Mouse (Mus musculus) embryonic facial prominence, embryonic 14.5 days (tissue): ENCODE measurements at regions not wholly inside any gene's neighbourhood (a gene's known extent, or its start where the extent isn't known, plus 50 kb on each side); places are given as distances from the start of the nearest gene placed in this dataset.

ENCODE experiments used
- ATAC-seq: fragments of 200-750 bp; cut with Nextera tagmentation; 2 replicates; pipeline ENCODE4 v1.8.0; 2017; ENCODE audit warnings: low read depth, moderate number of reproducible peaks, moderate TSS enrichment
- DNase-seq: peaks from one replicate; pipeline ENCODE4 v3.0.0-alpha.2; 2015; ENCODE audit warnings: low spot score
- H3K27ac ChIP-seq: fragments of 300-500 bp; sonication (generic); replicated peaks from 2 replicates; pipeline ENCODE4 v1.5.1; 2014; ENCODE audit warnings: low read depth, mild to moderate bottlenecking, low read length, moderate library complexity
- H3K27me3 ChIP-seq: fragments of 300-500 bp; sonication (generic); replicated peaks from 2 replicates; pipeline ENCODE4 v1.6.1; 2014; ENCODE audit warnings: low read length; ENCODE audit not compliant: control insufficient read depth, insufficient read depth
- H3K36me3 ChIP-seq: fragments of 300-500 bp; sonication (generic); 2 replicates; pipeline ENCODE4 v1.6.1; 2014; ENCODE audit warnings: low read length, mixed read lengths; ENCODE audit not compliant: control insufficient read depth, insufficient read depth
- H3K4me1 ChIP-seq: fragments of 300-500 bp; sonication (generic); 2 replicates; pipeline ENCODE4 v1.6.1; 2014; ENCODE audit warnings: antibody characterized with exemption, low read length; ENCODE audit not compliant: control insufficient read depth, insufficient read depth
- H3K4me2 ChIP-seq: fragments of 300-500 bp; sonication (generic); 2 replicates; pipeline ENCODE4 v1.6.1; 2014; ENCODE audit warnings: low read depth, mild to moderate bottlenecking, low read length, moderate library complexity, mixed read lengths
- H3K4me3 ChIP-seq: fragments of 300-500 bp; sonication (generic); 2 replicates; pipeline ENCODE4 v1.5.1; 2014; ENCODE audit warnings: low read depth, mild to moderate bottlenecking, low read length
- H3K9ac ChIP-seq: fragments of 300-500 bp; sonication (generic); 2 replicates; pipeline ENCODE4 v1.6.1; 2014; ENCODE audit warnings: low read depth, mild to moderate bottlenecking, low read length, moderate library complexity, mixed read lengths
- H3K9me3 ChIP-seq: fragments of 300-500 bp; sonication (generic); 2 replicates; pipeline ENCODE4 v1.6.1; 2016; ENCODE audit warnings: low read length; ENCODE audit not compliant: control insufficient read depth
- WGBS: fragments of 180-500 bp; shearing (Covaris S2); extraction: QIAGEN DNeasy Blood & Tissue Kit; methylation state at CpG from one replicate; pipeline ENCODE4 v1.1.7; 2014; 5-methylcytosine and 5-hydroxymethylcytosine counted together

DNA sequence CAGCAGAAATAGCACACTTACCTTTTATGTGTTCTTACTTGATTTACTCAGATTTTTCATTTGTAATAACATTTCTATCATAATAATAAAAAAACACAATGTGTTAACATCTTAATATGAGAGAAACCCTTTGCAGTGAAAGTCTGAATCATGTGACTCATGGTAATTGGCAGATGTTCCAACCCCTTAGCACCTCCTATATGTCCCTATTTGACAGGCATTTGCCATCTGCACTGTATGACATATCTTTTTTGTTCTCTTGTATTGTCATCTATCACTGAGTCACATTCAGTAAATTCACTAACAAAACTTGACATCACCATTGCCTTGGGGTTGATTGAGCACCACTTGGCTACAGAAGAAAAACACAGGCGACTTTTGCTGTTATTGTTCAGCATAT, 641.1 kb upstream of the Arid1b start:
- DNase-seq = no peak
- H3K36me3 ChIP-seq = no peaks in the 10 kb centered on the region
- H3K4me3 ChIP-seq = no peak overlapping the region
- WGBS = 50% methylated on average over 1 of the region's 1 CpGs
- no peak overlapping the region for H3K4me2 ChIP-seq
- no peak for ATAC-seq
- no peaks in the 10 kb centered on the region for H3K27me3 ChIP-seq
- no peaks in the 10 kb centered on the region for H3K9me3 ChIP-seq
- no peaks in the 10 kb centered on the region for H3K4me1 ChIP-seq
- no peak overlapping the region for H3K9ac ChIP-seq
- no peak overlapping the region for H3K27ac ChIP-seq

- ATAC-seq (no peak), DNase-seq (no peak)
- 73% methylated on average over 5 of the region's 5 CpGs for WGBS
- Histone ChIP-seq H3K9me3 (no peaks in the 10 kb centered on the region), H3K36me3 (no peaks in the 10 kb centered on the region), H3K4me1 (no peaks in the 10 kb centered on the region), H3K4me2 (no peak overlapping the region), H3K9ac (no peak overlapping the region), H3K4me3 (no peak overlapping the region), H3K27ac (no peak overlapping the region), H3K27me3 (no peaks in the 10 kb centered on the region)
Observed at GRCm38 (mm10) chr17:4355506-4356218, 638.5 kb upstream of the Arid1b start.

DNA sequence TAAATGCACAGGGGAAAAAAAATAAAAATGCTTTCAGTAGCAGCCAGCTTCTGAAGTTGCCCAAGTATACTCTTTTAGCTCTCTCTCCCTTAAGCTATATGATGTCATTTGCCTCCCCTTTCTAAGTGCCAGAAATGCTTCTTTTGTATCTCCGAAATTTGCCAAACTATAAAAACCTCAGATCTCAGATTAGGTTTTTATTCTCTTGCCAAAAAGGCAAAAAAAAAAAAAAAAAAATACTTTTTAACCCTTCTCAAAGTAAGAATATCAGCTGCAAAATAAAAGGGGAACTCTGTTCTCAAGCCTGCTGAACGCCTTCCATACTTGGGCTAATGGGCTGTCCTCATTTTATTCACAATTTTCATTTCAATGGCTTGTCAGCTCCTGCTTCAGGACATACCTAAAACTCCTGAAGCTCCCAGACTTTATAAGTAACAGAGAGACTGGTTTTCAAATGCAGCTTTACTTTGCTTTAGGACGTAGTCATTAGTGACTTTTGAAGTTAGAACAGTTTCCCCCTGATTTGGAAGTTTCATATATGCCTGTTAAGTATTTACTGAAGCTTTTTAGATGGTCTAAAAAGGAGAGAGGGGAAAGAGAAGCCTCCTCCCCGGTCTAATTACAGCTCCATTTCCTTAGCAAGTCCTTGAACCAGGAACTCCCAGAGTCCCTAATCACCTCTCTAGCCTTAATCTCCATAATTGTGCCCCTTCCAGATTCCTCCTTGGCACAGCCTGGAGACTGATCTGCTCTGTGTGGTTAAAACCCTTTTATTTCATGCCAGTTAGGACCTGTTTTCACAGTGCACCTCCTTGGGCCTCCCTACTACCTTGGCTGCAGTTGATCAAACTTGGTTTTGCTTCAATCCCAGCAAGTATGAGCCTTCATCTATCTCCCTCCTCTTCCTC, 633.5 kb upstream of the Arid1b start:
- Histone ChIP-seq H3K4me1 (no peaks in the 10 kb centered on the region), H3K4me3 (no peak overlapping the region), H3K36me3 (no peaks in the 10 kb centered on the region), H3K4me2 (no peak overlapping the region), H3K9ac (no peak overlapping the region), H3K27me3 (no peaks in the 10 kb centered on the region), H3K27ac (no peak overlapping the region), H3K9me3 (no peaks in the 10 kb centered on the region)
- ATAC-seq (peak; percentile 60; the same call in 1 of the 2 replicates), DNase-seq (peak; percentile 49)
- WGBS = 33% methylated on average over 4 of the region's 4 CpGs

DNA sequence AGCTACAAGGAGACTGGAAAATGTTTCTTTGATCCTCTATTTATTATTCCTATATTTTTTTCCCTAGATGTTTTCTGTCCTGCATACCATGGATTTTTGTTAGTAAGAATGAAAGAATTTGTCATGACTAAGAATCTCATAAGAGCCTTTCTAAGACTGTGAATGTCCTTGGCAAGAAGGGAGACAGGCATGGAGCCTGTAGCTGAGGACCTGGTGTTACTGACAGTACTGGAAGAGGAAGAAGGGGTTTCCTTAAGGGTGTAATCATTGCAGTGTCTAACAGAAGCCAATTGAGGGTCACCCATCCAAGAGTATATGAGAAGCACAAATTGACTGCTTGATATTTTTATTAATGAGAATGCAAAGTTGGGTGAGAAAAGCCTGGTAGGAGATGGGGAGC, 628.3 kb upstream of the Arid1b start:
- Histone ChIP-seq H3K36me3 (no peaks in the 10 kb centered on the region), H3K9ac (no peak overlapping the region), H3K27me3 (no peaks in the 10 kb centered on the region), H3K9me3 (no peaks in the 10 kb centered on the region), H3K27ac (no peak overlapping the region), H3K4me2 (no peak overlapping the region), H3K4me1 (no peaks in the 10 kb centered on the region), H3K4me3 (no peak overlapping the region)
- ATAC-seq = no peak
- DNase-seq = no peak

DNA sequence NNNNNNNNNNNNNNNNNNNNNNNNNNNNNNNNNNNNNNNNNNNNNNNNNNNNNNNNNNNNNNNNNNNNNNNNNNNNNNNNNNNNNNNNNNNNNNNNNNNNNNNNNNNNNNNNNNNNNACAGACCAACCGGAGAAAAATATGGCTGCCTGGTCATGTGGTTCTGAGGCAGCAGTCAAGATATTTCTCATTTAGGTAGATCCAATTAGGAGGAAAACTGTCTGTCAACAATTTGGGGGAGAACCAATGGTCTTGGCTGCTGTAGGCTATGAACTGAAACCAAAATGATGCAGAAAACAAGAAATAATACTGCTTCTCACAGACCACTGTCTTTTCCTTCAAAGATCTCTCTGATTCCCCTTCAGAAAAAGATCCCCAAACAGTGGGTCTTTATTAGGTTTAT, 613.7 kb upstream of the Arid1b start:
- Histone ChIP-seq H3K4me1 (no peaks in the 10 kb centered on the region), H3K27ac (no peak overlapping the region), H3K36me3 (no peaks in the 10 kb centered on the region), H3K9me3 (no peaks in the 10 kb centered on the region), H3K4me2 (no peak overlapping the region), H3K27me3 (no peaks in the 10 kb centered on the region), H3K9ac (no peak overlapping the region), H3K4me3 (no peak overlapping the region)
- ATAC-seq = no peak
- no peak for DNase-seq
- 95% methylated on average over 1 of the region's 1 CpGs for WGBS

GRCm38 (mm10) chr17:4380873-4381272, 613.3 kb upstream of the Arid1b start:
- no peaks in the 10 kb centered on the region for H3K9me3 ChIP-seq
- H3K27ac ChIP-seq = no peak overlapping the region
- ATAC-seq (no peak), DNase-seq (no peak)
- no peak overlapping the region for H3K4me3 ChIP-seq
- no peaks in the 10 kb centered on the region for H3K4me1 ChIP-seq
- H3K9ac ChIP-seq = no peak overlapping the region
- H3K36me3 ChIP-seq = no peaks in the 10 kb centered on the region
- no peak overlapping the region for H3K4me2 ChIP-seq
- H3K27me3 ChIP-seq = no peaks in the 10 kb centered on the region

- Histone ChIP-seq H3K9me3 (no peaks in the 10 kb centered on the region), H3K36me3 (no peaks in the 10 kb centered on the region), H3K4me3 (no peak overlapping the region), H3K27ac (no peak overlapping the region), H3K9ac (no peak overlapping the region), H3K4me2 (no peak overlapping the region), H3K27me3 (no peaks in the 10 kb centered on the region), H3K4me1 (no peaks in the 10 kb centered on the region)
- WGBS = 72% methylated on average over 13 of the region's 13 CpGs
- DNase-seq (no peak), ATAC-seq (no peak)
Observed at GRCm38 (mm10) chr17:4381896-4382685, 612.0 kb upstream of the Arid1b start.

GRCm38 (mm10) chr17:4382716-4383115, 611.4 kb upstream of the Arid1b start:
- DNase-seq (no peak), ATAC-seq (no peak)
- Histone ChIP-seq H3K4me3 (no peak overlapping the region), H3K4me2 (no peak overlapping the region), H3K36me3 (no peaks in the 10 kb centered on the region), H3K9me3 (no peaks in the 10 kb centered on the region), H3K9ac (no peak overlapping the region), H3K27ac (no peak overlapping the region), H3K4me1 (no peaks in the 10 kb centered on the region), H3K27me3 (no peaks in the 10 kb centered on the region)
